Mouse (Mus musculus): ENCODE measurements around the gene Selplg. TPM values are rescaled to one million over a fixed set of nuclear protein-coding genes. Genes with fewer than 3 reads are reported as not detected.
"Not testable (repeated sequence)": the region's sequence is repeated elsewhere in the genome, so short reads cannot be mapped to it uniquely, and the experiment has no call there.

Selplg gene
- total RNA-seq, 2 experiments from 2014 or later: 109 to 288 TPM

DNA sequence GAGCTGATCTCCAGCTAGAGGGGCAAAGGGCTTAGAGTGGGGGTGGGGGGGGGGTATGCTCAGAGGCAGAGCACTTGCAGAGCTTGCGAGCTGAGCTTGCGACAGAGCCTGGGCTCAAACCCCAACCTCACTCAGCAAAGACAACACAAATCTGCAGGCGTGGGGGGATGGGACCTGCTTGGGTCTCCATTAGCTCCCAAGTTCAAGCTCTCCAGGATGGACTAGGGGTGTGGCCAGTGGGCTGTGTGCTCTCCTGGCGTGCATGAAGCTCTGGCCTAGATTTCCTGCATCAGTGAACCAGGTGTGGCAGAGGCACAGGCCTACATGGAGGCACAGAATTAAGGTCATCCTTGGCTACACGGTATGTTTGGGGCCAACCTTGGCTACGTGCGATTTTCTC, 4.0 kb downstream of the Selplg start:
- ATAC-seq (replicated peaks; ENCODE audit: poor library complexity, severe bottlenecking): peak; percentile 25

DNA sequence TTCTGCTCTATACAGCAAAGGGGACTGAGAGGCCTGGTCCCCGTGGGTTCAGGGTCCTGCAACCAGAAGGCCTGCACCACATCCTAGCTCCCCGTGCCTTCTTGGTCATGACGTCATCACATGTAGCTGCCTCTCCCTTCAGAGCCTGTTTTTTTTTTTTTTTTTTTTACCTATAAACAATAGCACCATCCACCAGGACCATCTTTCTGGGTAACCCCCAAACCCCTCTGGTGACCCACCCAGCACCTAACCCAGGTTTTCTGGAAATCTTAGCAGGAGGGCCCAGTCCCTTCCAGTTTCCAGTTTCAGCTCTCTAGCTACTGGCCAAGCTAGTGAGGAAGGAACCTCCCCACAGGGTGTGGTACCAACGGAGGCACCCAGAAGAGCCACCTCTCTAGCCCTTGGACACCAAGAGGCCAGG, 4.4 kb downstream of the Selplg start:
- peak; percentile 37 for ATAC-seq (replicated peaks; ENCODE audit: poor library complexity, severe bottlenecking)

DNA sequence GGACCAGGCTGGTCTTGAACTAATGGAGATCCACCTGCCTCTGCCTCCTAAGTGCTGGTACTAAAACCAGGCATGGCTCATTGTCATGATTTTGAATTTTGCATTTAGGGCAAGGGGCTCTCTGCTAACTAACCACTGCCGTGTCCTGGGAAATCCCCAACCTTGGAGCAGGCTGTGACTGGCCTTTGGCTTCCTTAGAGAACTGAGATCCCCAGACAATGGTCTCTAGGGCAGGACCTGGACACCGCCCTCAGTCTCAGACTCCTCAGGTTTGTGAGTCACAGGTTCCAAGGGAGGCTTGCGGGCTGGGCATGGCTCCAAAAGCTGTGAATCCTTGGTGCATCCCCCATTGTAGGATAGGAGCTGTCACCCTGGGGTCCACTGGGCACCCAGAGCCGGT, 5.8 kb downstream of the Selplg start:
- no peak for ATAC-seq (replicated peaks; ENCODE audit: poor library complexity, severe bottlenecking)

DNA sequence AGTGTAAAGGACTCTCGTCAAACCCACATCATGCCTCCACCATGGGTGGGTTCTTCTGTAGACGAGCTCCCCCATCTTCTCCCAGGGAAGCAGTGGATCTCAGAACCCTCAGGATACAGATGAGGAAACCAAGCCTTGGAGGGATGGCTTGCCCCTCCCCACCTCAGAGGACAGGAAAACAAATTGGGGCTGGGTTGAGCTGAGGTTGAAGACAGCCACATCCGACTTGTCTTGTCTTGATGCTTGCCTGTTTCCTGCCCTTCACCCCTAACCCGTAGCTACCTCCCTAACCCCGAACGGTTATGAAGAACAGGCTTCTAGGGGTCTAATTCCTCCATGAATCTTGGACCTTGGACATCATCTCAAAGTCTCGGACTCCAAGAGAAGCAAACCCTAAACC, 6.9 kb downstream of the Selplg start:
- no peak for ATAC-seq (replicated peaks; ENCODE audit: poor library complexity, severe bottlenecking)

DNA sequence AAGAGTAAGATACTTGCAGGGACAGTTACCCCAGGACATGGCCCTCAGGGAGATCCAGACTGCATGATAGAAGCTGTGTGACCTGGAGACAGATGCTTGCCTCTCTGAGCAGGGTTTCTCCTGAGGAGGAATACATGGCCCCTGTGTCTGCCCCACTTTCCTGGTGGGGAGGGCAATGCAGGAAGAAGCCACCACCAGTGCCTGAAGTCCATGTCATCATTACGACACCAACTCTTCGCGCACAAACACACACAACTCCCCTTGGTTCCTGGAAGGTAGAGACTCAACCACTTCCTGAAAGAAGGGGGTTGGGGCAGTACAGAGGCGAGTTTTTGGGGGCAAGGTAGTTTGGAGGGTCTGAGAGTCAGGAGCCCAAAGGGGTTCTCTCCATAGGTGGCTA, 8.2 kb downstream of the Selplg start:
- ATAC-seq (replicated peaks; ENCODE audit: poor library complexity, severe bottlenecking): peak; percentile 54

DNA sequence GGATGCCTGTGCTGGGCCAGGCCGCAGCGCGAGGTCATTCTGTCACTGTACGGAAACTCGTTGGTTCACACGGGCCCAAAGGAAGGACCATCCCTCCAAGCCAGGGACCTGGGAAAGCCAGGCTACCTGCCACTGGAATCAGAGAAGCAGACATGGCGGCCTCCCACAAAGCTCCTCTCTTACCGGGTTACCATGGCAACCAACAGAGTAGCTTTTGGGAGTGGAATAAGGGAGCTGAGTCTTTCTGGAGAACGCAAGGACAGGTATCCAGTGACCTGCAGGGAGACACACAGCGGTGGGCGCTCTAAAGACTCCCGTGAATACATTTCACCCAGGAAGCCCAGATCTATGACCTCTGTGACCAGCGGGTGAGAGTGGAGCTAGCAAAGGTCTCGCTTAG, 13.9 kb downstream of the Selplg start:
- no peak for ATAC-seq (replicated peaks; ENCODE audit: poor library complexity, severe bottlenecking)

DNA sequence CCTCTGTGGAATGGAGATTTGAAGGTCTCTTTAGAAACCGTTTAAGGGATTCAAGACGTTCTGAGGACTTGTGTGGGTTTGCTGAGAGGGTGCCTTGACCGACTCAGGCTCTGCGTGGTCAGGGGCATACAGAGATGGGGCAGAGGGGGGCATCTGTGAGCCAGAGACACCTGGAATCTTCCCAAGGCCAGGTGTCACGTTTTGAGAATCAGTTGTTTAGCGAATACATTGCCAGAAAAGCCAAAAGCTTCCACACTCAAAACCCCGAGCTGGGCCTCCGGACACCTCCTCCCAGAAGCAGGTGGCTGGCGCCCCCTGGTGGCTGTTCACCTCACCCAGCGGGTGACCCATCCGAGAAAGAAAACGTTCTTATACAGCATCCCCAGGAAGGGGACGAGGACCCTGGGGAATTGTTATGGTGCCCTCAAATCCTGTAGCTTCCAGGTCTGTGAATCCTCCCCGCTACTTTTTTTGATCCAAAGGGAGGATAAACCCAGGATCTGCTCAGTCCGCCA, 16.7 kb downstream of the Selplg start:
- ATAC-seq (replicated peaks; ENCODE audit: poor library complexity, severe bottlenecking): peak; percentile 63

DNA sequence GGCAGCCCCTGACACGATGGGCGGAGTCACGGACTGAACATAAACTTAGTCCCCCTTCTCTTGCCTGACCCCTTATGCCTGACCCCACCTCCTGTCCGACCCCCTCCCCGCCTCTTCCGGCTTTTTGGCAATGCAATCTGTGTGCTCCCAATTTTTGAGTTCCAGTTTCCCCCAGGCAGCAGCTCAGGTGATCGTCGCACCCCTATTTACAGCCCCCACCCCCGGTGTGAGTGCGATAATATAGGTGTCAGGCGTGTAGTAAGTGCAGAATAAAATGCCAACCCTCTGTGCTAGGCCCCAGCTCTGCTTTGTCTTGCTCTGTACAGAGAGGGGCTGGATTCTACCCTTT, 17.4 kb downstream of the Selplg start:
- ATAC-seq (replicated peaks; ENCODE audit: poor library complexity, severe bottlenecking): no peak

DNA sequence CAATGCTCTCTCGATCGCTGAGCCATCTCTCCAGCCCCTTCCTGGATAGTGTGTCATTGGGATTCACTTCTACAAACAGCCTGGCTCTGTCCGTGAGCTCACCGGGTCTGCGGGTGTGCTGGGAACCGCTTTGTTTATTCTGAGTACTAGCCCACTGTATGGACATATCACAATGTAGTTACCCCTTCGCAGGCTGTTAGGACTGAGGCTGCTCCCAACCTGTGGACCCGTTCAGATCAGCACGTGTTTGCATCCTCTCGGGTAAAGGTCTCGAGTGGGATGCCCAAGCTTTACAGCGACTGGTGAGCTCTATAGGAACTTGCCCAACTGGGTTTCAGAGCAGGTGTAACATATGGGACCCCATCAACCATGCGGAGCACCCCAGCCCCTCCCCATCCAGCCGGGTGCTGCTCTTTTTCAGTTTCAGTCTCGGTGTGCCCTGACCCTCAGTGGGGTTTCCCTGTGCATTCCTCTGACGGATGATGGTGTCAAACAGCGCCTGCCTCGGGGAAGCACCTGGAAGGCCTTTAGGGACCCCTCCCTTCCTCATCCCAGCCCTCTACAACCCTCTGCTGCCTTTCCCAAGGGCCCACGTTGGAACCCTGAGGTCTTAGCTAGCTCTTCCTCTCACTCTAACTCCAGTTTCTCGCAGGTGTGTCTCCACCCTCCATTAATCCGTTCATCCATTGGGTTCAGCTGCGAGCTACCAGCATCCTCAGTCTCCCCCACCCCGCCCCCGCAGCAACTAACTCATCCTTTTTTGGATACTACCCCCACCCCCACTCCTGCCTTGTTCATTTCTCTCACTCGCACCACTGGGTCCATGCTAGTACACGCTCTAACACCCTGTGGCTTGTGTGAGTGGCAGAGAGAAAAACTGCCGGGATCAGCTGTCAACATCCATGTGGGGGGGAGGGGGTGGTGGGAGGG, 18.1 kb downstream of the Selplg start:
- no peak for ATAC-seq (replicated peaks; ENCODE audit: poor library complexity, severe bottlenecking)

DNA sequence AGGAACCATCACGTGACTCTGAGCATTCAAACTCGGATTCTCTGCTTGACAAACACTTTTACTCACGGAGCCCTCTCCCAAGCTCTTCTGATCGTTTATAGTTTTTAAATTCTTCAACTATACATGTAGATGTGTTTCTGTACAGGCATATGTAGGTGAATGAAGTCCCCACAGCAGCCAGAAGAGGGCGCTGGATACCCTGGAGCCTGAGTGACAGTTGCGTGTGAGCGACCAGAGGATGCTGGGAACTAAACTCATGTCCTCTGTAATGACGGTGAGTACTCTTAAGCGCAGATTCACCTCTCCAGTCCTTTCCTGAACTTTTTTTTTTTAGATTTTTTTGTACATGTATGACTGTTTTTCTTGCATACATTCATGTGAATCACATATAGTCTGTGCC, 18.8 kb downstream of the Selplg start:
- no peak for ATAC-seq (replicated peaks; ENCODE audit: poor library complexity, severe bottlenecking)

DNA sequence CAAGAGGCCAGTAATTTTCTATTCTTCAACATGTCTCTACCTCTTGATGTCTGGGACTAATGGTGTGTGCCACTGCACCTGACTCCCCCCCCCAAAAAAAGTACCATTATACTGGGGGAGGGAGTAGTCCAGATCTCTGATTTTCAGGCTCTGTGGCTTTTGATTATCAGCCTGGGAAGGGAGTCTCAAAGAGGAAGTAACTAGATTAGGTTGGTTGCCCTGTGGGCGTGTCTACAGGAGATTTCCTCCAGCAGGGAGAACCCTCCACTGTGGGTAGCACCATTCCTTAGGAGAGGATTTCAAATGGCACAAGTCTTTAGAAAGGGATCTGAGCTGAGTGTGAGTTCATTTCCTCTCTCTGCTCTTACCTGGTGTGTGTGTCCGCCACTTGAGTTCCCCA, 19.8 kb downstream of the Selplg start:
- ATAC-seq (replicated peaks; ENCODE audit: poor library complexity, severe bottlenecking): peak; percentile 68

DNA sequence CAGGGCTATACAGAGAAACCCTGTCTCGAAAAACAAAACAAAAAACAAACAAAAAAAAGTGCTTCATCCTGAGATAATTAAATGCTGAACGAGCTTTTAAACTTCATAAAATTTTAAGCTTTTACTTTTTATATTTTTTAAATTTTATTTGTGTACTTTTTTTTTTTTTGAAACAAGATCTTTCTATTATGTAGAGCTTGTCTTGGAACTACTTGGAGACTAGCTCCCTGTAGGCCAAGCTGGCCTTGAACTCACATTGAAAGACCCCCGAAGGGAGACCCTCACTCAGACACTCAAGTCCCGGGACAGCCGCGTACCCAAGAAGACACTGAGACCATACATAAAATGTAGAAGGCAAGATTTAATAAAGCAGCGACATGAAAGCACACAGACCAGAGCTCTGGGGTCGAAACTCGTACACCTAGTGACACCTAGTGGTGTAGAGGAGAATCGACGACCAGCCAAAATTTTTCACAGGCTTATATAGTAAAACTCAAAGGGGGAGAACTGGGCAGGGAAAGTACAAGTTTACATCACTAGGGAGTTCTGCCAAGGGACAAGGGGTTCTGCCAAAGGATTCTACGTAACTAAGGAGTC, 20.5 kb downstream of the Selplg start:
- ATAC-seq (replicated peaks; ENCODE audit: poor library complexity, severe bottlenecking): not testable (repeated sequence)

DNA sequence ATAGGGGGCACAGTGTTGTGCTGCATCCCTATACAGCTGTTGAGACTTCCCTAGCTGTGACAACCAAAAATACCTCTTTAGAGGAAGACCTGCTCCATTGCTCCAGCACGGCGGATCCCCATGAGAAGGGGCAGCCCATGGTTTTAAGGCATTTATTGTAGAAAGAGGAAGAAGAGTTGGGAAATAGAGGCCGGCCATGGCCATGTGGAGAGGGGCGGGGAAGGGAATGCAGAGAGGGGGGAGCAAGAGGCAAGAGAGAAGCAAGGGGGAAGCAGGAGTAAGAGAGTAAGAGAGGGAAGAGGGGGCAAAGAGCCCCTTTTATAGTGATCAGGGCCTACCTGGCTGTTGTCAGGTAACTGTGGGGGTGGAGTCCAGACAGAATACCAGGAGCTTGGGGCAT, 22.3 kb downstream of the Selplg start:
- ATAC-seq (replicated peaks; ENCODE audit: poor library complexity, severe bottlenecking): peak; percentile 68

DNA sequence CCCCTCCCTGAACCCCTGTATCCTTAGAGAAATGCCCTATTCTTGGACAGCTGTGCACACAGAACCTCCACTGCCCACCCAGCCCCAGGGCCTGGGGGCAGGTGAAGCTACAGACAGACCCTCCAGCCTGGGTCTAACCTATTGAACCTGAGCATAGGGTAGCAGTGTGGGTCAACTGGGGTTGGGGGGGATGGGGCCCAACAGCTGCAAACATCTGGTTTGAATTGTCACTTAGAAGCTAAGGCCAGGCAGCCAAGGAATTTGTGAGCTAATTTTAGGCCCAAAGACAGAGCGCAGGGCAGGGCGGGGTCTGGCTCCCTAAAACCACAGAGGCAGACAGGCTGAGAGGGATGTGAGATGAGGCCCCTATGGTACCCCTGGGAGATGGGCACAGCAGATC, 24.3 kb downstream of the Selplg start:
- ATAC-seq (replicated peaks; ENCODE audit: poor library complexity, severe bottlenecking): no peak

DNA sequence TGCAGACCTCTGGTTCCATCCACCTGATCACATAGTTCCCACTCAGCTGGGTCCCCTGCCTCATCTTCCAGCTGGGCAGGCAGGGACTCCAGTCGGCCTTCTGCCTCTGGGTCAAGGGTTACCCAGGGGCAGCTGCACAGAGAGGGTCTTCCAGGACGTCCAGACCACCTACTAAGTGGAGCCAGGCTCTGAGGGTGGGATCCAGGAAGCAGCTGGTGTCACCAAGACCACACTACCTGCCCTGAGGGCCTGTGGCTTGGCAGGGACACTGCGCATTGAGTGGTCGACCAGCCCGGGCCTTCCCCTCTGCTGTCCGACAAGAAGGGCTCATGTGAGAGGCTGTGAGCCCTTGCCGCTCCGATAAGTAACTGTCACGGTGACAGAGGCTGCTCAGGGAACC, 24.7 kb downstream of the Selplg start:
- ATAC-seq (replicated peaks; ENCODE audit: poor library complexity, severe bottlenecking): no peak

DNA sequence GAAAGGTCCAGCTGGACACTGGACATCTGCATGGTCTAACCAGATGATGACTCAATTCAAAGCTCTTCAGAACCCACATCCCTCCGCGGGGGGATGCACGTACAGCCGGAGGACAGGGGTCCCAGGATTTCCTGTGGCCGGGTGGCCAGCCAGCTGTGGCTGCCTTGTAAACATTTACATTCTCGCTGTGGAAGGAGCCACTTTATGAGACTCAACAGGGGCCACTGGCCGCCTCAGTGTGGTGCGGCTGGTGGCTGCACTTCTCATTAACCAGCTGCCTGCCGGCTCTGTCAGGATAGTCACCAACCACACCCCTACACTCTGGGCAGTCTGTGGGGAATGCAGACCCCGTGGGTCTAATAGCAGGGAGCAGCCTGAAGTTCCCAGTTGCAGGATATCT, 26.0 kb downstream of the Selplg start:
- ATAC-seq (replicated peaks; ENCODE audit: poor library complexity, severe bottlenecking): no peak

DNA sequence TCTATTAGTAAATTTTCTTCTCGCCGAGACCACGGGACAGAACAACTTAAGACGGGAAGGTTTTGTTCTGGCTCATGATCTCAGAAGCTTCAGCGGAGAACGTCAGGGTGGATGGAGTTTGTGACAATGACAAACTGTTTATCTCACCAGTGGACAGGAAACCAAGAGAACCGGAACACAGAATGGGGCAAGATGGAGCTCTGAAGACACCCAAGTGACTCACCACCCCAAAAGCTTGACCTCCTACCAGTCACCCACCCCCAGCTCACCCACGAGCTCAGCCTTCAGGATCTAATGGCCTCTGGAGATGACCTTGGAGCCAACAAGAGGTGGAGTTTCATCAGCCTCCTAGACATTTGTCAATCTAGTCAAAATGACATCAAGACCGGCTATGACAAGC, 27.1 kb downstream of the Selplg start:
- ATAC-seq (replicated peaks; ENCODE audit: poor library complexity, severe bottlenecking): peak; percentile 30

DNA sequence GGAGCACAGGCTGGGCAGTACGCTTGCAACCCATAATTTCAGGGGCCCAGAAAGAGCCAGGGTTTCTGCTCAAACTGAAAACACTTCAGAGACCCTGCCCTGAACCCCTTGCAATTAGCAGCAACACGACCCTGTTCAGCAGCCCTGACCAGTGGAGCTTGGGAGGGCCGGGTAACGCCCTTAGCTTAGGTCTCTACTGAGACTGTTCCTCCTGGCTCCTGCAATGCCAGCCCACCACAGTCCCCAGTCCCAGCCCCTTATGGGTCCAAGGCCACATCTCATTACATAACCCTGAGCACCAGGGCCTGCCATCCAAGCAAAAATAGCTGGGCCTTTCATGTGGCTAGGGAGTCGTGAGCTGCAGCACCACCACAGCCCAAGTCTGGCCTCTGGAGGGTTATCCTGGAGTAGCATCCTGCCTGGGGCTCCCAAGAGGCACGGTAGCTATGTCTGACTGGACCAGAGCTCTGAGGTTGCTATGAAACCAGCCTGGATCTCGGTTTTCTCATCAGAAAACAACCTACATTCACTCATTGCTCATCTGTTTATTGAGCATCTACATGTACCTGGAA, 28.0 kb downstream of the Selplg start:
- ATAC-seq (replicated peaks; ENCODE audit: poor library complexity, severe bottlenecking): peak; percentile 21

DNA sequence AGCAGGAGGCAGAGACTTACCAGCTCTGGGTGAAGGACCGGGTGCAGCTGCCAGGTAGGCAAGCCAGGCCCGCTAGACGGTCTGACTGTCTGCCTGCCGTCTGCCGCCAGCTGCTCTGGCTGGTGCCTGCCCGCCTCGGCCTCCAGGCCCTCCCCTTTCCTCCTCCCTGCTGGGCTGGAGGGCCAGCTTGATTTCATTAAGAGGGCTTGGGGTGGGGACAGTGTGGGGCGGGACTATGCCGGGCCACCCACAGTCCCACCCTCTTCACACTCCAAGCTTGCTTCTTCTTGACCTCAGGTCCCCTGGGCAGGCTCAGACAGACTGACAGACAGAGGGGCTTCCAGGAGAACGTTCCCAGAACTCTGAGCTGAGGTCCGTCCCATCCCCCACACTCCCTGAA, 32.2 kb downstream of the Selplg start, which contains the start of gene Tmem119:
Gene Tmem119 (minus strand): TSS at position 237 of the 400 bp plus-strand sequence.
- peak; percentile 61 for ATAC-seq (replicated peaks; ENCODE audit: poor library complexity, severe bottlenecking)

DNA sequence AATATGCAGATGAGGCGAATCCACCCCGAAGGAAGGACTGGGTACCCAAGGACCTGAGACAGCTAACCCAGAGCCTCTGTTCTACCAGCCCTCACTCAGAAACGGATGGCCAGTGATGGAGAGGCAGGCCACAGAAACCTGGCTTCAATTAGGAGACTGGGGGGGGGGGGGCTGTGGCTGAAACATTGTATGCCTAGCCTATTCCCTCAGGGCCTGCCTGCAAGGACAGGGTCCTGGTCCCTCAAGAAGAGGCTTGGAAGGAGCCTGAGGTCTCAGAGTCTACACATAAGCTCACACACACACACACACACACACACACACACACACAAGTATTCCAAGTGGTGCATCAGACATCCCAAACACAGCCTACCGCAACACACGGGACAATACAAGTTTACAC, 32.8 kb downstream of the Selplg start:
- no peak for ATAC-seq (replicated peaks; ENCODE audit: poor library complexity, severe bottlenecking)

DNA sequence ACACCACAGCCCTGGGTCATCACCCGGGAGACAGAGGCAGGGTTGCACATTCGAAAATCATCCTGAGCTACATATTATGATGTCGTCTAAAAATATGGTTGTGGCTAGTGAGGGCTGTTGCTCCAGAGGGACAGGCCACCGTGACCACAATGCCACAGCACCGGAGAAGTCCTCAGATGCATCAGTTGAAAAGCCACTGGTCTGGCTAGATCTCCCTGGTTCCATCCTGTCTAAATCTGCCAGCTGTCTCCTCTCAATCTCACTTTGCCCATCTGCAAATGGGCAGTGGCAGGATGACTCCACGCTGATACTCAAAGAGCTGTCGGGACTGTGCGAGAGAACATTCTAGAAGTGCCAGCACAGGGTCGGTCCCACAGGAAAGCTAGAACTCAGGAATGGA, 33.9 kb downstream of the Selplg start:
- peak; percentile 44 for ATAC-seq (replicated peaks; ENCODE audit: poor library complexity, severe bottlenecking)

All from granulocyte monocyte progenitor cell, adult 5-6 weeks (primary cell).